In the genomic region with DNA sequence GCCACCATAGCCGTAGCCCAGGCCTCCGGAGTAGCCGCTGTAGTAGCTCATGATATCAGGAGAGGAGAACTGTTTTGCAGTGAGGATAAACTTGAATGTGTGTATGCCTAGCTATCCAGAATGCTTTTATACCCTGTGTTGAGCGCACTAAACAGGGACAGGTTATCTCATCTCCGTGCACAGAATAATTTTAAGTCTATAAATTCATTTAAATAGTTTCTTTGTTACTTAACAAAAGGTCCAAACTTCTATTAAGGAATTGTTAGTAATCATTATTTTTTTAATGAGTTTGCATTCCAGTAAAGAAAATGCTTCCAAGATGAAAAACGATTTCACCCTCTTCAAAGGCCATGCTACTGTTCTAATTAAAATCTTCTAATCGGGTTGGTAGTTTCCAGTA, we compare ENCODE assay signal across 33 mouse cellular contexts. TPM values are rescaled to one million over a fixed set of nuclear protein-coding genes. Genes with fewer than 3 reads are reported as not detected.
"Had no signal": no experiment of that assay in that cellular context is flagged by ENCODE, and none has a peak within 500 bp of the region (broad histone marks: within the 10 kb centered on the region; RNA-seq: fewer than 3 reads in every experiment).

A gene (minus strand): TSS at position 101 of the 400 bp plus-strand sequence.

- H3K4me3 ChIP-seq: gastrocnemius, adult 2 months; heart, adult 2 months; heart, embryonic 12.5 days; hindbrain, embryonic 10.5 days; hindbrain, embryonic 12.5 days; intestine, embryonic 15.5 days; layer of hippocampus, adult 2 months; left cerebral cortex, adult 2 months; limb, embryonic 10.5 days; limb, embryonic 12.5 days; liver, embryonic 13.5 days; liver, embryonic 15.5 days had no signal

- H3K27ac ChIP-seq: gastrocnemius, adult 2 months; heart, adult 2 months; hindbrain, embryonic 10.5 days; hindbrain, embryonic 12.5 days; hindbrain, embryonic 14.5 days; intestine, embryonic 15.5 days; layer of hippocampus, adult 2 months; left cerebral cortex, adult 2 months; limb, embryonic 10.5 days; limb, embryonic 12.5 days; liver, embryonic 13.5 days; liver, embryonic 15.5 days had no signal

- DNase-seq: gastrocnemius, adult 2 months; gastrocnemius, postnatal 10 days; gastrocnemius, postnatal 25 days; heart, adult 11 months; heart, adult 2 months; heart, postnatal 10 days; heart, postnatal 4 days; kidney, adult 18-20 months; kidney, adult 8-10 months; kidney, postnatal 10 days; kidney, postnatal 25 days; kidney, postnatal 4 days; liver; liver, embryonic 13.5 days had no signal

- H3K36me3 ChIP-seq: heart, embryonic 12.5 days; hindbrain, embryonic 10.5 days; hindbrain, embryonic 12.5 days; intestine, embryonic 15.5 days; limb, embryonic 10.5 days; limb, embryonic 12.5 days; liver, embryonic 13.5 days; liver, embryonic 15.5 days had no signal

- H3K4me1 ChIP-seq: heart, embryonic 12.5 days; hindbrain, embryonic 10.5 days; hindbrain, embryonic 12.5 days; intestine, embryonic 15.5 days; limb, embryonic 10.5 days; limb, embryonic 12.5 days; liver, embryonic 13.5 days; liver, embryonic 15.5 days had no signal

- H3K9ac ChIP-seq: heart, embryonic 12.5 days; hindbrain, embryonic 12.5 days; hindbrain, embryonic 14.5 days; intestine, embryonic 15.5 days; limb, embryonic 12.5 days; liver, embryonic 13.5 days; liver, embryonic 15.5 days had no signal

- H3K4me2 ChIP-seq: heart, embryonic 12.5 days; hindbrain, embryonic 12.5 days; hindbrain, embryonic 14.5 days; intestine, embryonic 15.5 days; limb, embryonic 12.5 days; liver, embryonic 11.5 days; liver, embryonic 13.5 days; liver, embryonic 15.5 days had no signal

- H3K27me3 ChIP-seq: heart, embryonic 12.5 days; hindbrain, embryonic 12.5 days; intestine, embryonic 15.5 days; limb, embryonic 12.5 days; liver, embryonic 13.5 days; liver, embryonic 15.5 days had no signal

- ATAC-seq: hindbrain, embryonic 16.5 days; inflammation-experienced regulatory T-cells, adult 6 months; intestine, embryonic 15.5 days; intestine, postnatal 0 days had no signal

- H3K9me3 ChIP-seq: hindbrain, embryonic 12.5 days; intestine, embryonic 15.5 days; limb, embryonic 10.5 days; liver, embryonic 13.5 days; liver, embryonic 15.5 days had no signal

RNA-seq across cellular contexts. Expression of the gene that starts here (rescaled TPM):
- polyA plus RNA-seq: heart, adult 2 months; heart, embryonic 12.5 days; heart, embryonic 14.5 days; heart, embryonic 16.5 days; hindbrain, embryonic 10.5 days; hindbrain, embryonic 12.5 days; hindbrain, embryonic 14.5 days; hindbrain, embryonic 16.5 days; inflammation-experienced regulatory T-cells, adult 6 months; intestine, embryonic 15.5 days; intestine, postnatal 0 days; kidney, embryonic 14.5 days; kidney, embryonic 16.5 days; limb, embryonic 10.5 days; limb, embryonic 12.5 days; limb, embryonic 14.5 days; liver, embryonic 11.5 days; liver, embryonic 13.5 days; liver, embryonic 15.5 days had no signal
